Mouse (Mus musculus) gastrocnemius, postnatal 36 days (tissue): ENCODE results near the gene Wdr63. TPM values are rescaled to one million over a fixed set of nuclear protein-coding genes. Genes with fewer than 3 reads are reported as not detected.
A peak's percentile ranks its signal among the peaks of the same experiment; 100 is the strongest.

ENCODE experiments used
- DNase-seq, 2 experiments: peaks; one replicate each; pipeline ENCODE4 v3.0.0; 2022
- intact Hi-C: fragments of 180-260 bp; cut with DNase I; formaldehyde crosslinking; loops from one replicate; pipeline ENCODE4 v1.15.1; 2025
- total RNA-seq, 2 experiments: library from RNA; stranded (reverse); gene quantifications; 2 replicates each; pipeline ENCODE4 v1.2.3; 2021

Gene Wdr63
- total RNA-seq, 2 experiments from 2014 or later: not detected

- no peak for DNase-seq
These were observed 15.0 kb upstream of the Wdr63 start for GRCm38 (mm10) chr3:146122807-146123463.

GRCm38 (mm10) chr3:146122125-146122420, 14.1 kb upstream of the Wdr63 start:
- intact Hi-C loops: no loop called here
- DNase-seq: no peak

More at GRCm38 (mm10) chr3:146122807-146123463, 15.0 kb upstream of the Wdr63 start:
- intact Hi-C loops: no loop called here

GRCm38 (mm10) chr3:146121310-146122124, 13.6 kb upstream of the Wdr63 start:
- intact Hi-C loops: no loop called here
- no peak for DNase-seq

- intact Hi-C loops: no loop called here
- DNase-seq: no peak
These were observed 10.1 kb upstream of the Wdr63 start for GRCm38 (mm10) chr3:146117997-146118457.

GRCm38 (mm10) chr3:146117258-146117996, 9.5 kb upstream of the Wdr63 start, which contains the start of gene Mcoln3:
Gene Mcoln3, plus strand, starts transcription at chr3:146117450.
- no peak for DNase-seq
- intact Hi-C loops: no loop called here

- DNase-seq: peak in 1 of 2 experiments; percentile 26
- intact Hi-C loops: no loop called here
These were observed 3.0 kb upstream of the Wdr63 start for GRCm38 (mm10) chr3:146110916-146111315.

- DNase-seq: no peak
- intact Hi-C loops: no loop called here
These were observed 2.4 kb upstream of the Wdr63 start for GRCm38 (mm10) chr3:146110358-146110757.

- intact Hi-C loops: no loop called here
- DNase-seq: no peak
These were observed 1.0 kb upstream of the Wdr63 start for GRCm38 (mm10) chr3:146108945-146109344.

GRCm38 (mm10) chr3:146107116-146107849, 647 bp downstream of the Wdr63 start:
- intact Hi-C loops: no loop called here
- no peak for DNase-seq

GRCm38 (mm10) chr3:146102049-146102448, 5.9 kb downstream of the Wdr63 start:
- DNase-seq: no peak
- intact Hi-C loops: no loop called here

- intact Hi-C loops: no loop called here
- no peak for DNase-seq
These were observed 8.0 kb downstream of the Wdr63 start for GRCm38 (mm10) chr3:146099925-146100324.

- intact Hi-C loops: no loop called here
- no peak for DNase-seq
These were observed 10.1 kb downstream of the Wdr63 start for GRCm38 (mm10) chr3:146097861-146098260.

GRCm38 (mm10) chr3:146096986-146097385, 10.9 kb downstream of the Wdr63 start:
- DNase-seq: no peak
- intact Hi-C loops: no loop called here

- intact Hi-C loops: no loop called here
- DNase-seq: no peak
These were observed 12.9 kb downstream of the Wdr63 start for GRCm38 (mm10) chr3:146095066-146095465.

- DNase-seq: no peak
- intact Hi-C loops: no loop called here
These were observed 16.8 kb downstream of the Wdr63 start for GRCm38 (mm10) chr3:146090988-146091657.

- intact Hi-C loops: no loop called here
- no peak for DNase-seq
These were observed 27.7 kb downstream of the Wdr63 start for GRCm38 (mm10) chr3:146080241-146080640.

GRCm38 (mm10) chr3:146072780-146073179, 35.1 kb downstream of the Wdr63 start:
- intact Hi-C loops: no loop called here

GRCm38 (mm10) chr3:146069276-146069675, 38.7 kb downstream of the Wdr63 start:
- intact Hi-C loops: no loop called here

More at GRCm38 (mm10) chr3:146072780-146073179, 35.1 kb downstream of the Wdr63 start:
- DNase-seq: no peak

GRCm38 (mm10) chr3:146063146-146063545, 44.8 kb downstream of the Wdr63 start:
- intact Hi-C loops: no loop called here
- DNase-seq: no peak

More at GRCm38 (mm10) chr3:146069276-146069675, 38.7 kb downstream of the Wdr63 start:
- DNase-seq: no peak
